Mouse (Mus musculus): ENCODE data around the gene Gpc6. TPM values are rescaled to one million over a fixed set of nuclear protein-coding genes. Genes with fewer than 3 reads are reported as not detected.

Gene Gpc6
- total RNA-seq, 2 experiments from 2014 or later = 33.7 to 39.6 TPM

DNA sequence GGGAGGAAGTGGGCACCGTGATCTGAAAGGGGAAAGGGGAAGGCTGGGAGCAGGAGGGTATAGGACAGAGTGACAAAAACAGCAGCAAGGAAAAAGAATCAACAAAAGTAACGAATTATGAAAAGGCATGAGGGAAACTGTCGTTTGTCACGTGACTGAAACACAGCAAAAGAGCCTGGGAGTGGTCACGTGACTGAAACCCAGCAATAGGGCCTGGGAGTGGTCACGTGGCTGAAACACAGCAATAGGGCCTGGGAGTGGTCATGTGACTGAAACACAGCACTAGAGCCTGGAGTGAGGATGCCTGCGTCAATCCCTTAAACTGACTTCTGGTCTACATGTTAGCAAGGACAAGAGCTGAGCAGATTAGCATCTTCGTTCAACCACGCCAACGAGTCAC lies 1063.3 kb downstream of the Gpc6 start:
- DNase-seq (ENCODE audit: low spot score in 2 of 2) = no peak

DNA sequence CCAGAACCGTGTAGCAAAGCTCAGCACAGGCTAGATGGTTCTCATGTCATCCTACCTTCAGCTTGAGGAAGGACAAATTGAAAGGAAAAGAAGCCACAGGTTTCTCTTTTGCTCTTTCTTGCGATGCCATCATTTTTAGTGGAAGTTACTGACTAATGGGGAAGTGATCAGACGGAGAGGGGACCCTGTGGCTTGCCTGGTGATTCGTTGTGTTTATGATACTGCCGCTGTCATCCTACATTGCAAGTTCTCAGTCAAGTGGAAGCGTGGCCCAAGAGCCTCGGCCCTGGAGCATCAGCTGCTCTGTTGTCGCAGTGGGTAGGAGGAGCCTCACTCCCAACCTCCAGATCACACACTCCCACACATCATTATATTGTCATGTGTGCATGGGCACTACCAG lies 1065.1 kb downstream of the Gpc6 start:
- DNase-seq (ENCODE audit: low spot score in 2 of 2) = no peak

DNA sequence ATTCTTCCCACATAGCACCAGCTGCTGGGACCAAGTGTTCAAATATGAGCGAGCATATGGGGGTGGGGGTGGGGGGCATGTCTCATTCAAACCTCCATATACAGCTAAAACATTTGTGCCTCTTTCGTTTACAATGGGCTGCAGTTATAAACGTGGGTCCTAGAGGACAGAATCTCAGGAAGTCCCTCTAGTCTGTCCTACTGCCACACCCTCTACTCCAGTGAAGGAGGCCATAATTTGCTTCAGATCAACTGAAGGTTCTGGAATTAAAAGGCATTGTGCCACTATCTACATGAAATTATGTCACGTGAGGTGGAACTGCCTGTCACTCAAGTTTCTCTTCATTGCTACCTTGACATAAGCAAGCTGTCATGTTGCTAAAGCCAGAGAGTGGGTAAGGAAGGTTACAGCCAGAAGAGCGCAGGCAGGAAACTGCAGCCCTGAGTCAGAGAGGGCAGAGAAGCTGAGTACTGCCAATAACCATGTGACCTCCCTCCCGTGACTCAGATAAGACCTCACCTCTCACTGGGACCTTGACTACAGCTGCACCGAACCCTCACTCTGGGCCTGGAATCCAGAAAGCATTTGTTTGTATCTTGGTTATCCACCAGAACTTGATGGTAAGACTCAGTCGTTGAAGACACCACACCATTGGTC lies 1067.6 kb downstream of the Gpc6 start:
- no peak for DNase-seq (ENCODE audit: low spot score in 2 of 2)

DNA sequence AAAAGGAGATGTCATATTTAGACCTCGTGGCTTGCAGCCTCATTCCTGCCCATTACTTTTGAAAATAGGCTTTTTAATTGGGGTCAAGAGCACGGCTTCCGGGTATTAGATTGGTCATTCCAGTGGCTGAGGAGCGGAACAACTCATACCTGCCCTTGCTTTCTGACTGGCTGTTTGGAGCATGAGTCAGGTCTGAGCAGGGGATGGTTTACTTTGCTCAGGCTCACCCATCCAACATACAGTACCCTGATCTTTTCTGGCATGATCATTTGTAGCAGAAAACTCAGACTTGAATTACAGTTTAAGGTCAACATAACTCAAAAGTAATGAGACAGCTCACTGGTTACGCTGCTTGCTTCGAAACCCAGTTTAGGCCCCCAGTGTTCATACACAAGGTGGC lies 1068.7 kb downstream of the Gpc6 start:
- no peak for DNase-seq (ENCODE audit: low spot score in 2 of 2)

DNA sequence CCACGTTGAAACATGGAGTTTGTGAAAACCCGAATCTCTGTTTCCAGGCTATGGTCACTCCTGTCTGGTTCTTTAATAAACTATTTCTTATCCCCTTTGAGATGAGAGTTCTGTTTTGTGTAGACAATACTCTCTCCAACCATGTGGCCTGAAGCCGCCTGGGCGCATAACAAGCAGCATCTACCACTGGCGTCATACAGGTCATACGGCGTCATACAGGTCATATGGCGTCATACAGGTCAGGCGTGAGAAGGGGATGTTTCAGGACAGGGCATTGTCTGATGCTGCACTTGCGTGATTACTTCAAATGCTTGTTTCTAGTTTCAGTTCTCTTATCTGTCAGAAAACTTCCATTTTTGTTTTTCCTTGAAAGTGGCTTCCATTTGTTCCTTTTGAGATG lies 1079.3 kb downstream of the Gpc6 start:
- no peak for DNase-seq (ENCODE audit: low spot score in 2 of 2)

DNA sequence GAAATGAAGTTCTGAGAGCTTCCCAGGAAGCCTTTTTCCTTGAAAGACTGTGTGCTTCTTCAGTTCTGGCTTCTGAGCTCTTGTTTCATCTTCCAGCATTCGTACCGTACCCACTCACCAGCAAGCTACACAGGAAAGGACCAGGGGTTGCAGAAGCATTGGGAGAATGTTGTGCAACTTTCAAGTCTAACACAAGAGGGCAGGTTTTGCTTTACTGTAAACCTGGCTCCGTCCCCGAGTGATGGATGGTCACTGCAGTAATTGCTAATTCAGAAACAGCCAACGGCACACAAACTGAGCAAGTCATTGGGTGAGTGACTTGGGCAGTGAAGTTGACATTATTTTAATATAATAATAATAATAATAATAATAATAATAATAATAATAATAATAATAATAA lies 1080.6 kb downstream of the Gpc6 start:
- no peak for DNase-seq (ENCODE audit: low spot score in 2 of 2)

DNA sequence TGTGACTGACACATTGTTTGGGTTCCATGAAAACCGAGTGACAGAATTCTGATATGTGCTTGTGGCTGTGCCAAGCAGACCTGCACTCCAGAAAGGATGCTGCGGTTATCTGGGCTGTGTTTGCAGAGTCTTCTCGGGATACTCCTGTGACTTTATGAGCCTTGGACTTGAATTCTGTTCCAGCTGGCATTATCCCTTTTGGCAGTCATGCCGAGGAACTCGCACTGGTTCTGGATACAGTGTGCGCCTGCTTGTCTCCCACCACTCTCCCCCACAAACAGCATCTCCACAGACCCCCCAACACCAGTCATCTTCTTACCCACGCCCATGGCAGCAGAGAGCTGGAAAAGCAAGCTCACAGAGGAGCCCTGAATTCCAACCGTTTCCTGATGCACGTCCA lies 1084.4 kb downstream of the Gpc6 start:
- no peak for DNase-seq (ENCODE audit: low spot score in 2 of 2)

DNA sequence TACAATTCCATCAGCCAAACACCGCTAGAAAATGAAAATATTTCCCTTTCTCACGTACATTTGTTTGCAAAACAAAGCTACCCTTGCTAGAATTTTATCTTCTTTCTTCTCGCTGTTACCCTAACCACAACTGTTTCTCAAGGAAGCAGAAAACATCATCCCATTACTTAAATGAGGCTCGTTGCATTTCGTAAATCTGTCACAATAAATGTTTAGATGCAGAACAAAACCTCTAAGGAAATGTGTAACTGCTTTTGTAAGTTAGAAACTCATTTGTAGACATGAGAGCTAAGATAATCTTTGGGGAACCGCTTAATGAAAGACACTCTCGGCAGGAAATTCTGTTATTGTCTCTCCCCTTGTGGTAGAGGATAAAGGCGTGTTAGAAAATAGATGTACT lies 1088.1 kb downstream of the Gpc6 start:
- no peak for DNase-seq (ENCODE audit: low spot score in 2 of 2)

DNA sequence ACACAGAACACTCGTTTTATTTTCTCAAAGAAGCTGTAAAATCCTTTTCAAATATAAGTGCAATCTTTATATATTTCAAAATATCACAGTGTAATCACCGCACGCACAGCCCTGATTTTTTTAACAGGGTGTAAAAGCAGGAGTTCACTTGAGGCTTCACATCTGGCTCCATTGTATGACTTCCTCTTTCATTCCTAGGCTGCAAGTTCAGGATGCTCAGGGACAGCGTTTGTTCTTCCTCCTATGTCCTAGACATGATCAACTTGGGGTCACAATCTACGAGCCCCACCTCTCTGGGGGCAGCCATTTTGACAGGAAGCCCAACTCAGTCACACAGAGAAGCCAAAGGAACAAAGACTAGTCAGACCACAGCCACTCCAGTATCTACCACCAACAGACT lies 1094.2 kb downstream of the Gpc6 start:
- DNase-seq (ENCODE audit: low spot score in 2 of 2) = no peak

DNA sequence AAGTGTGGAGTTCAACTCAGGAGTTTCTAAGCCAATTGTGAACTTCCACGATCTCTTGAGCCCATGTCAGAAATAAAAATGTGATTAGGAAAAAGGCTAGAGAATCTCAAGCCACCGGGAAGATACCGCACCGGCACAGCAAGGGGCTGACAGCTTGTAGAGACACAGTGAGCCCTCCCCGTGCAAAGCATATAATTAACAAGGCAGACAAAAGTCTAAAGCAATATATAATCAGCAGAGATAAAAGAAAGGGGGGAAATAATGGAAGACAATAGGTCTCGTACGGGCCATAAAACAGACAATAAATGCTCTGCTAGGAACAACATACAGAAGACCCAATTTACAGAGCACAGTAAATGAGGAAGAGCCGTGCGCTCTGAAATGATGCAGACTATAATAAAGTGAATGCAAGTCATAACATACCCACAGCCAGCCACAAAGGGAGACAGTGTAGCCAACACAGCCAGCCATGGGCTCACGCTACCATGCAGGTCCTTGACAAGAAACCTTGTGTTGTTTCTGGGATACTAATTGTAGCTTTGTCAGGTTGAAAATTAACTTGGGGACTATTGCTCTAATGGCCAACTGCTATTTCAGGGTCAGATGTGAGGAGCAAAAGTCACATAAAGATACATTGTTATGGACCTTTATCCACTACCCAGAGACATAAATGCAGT lies 1096.9 kb downstream of the Gpc6 start:
- DNase-seq (ENCODE audit: low spot score in 2 of 2) = no peak

Small RNA genes lying within 50 kb of the gene (microRNA-seq; reads per million reads assigned to microRNA genes)
- not detected for gene Mir6239
